Mouse (Mus musculus) cortical plate, adult 2 months (tissue): ENCODE measurements at regions not wholly inside any gene's neighbourhood (a gene's known extent, or its start where the extent isn't known, plus 50 kb on each side); places are given as distances from the start of the nearest gene placed in this dataset.

Source experiments
- CTCF ChIP-seq: fragments of 200-500 bp; IDR thresholded peaks from 2 replicates; pipeline ENCODE4 v1.5.1; 2011; ENCODE audit warnings: mild to moderate bottlenecking, control low read depth, low read length; ENCODE audit not compliant: insufficient read depth; ENCODE audit errors: extremely low read depth
- POLR2A ChIP-seq: fragments of 200-500 bp; IDR thresholded peaks from 2 replicates; pipeline ENCODE4 v1.6.1; 2011; ENCODE audit warnings: mild to moderate bottlenecking, low read length, control low read depth; ENCODE audit not compliant: insufficient read depth; ENCODE audit errors: extremely low read depth

GRCm38 (mm10) chr8:86324542-86324941 is 255.9 kb downstream of the Abcc12 start:
- TF ChIP-seq POLR2A (no peak), CTCF (no peak)
